Mouse (Mus musculus) embryo, embryonic 11.5 days (tissue): ENCODE results near the gene Cst3.
A peak's percentile ranks its signal among the peaks of the same experiment; 100 is the strongest.

Experiments used
- DNase-seq: peaks from one replicate; pipeline ENCODE4 v3.0.0-alpha.2; 2012; ENCODE audit warnings: low read depth, low spot score

Cst3 gene

DNA sequence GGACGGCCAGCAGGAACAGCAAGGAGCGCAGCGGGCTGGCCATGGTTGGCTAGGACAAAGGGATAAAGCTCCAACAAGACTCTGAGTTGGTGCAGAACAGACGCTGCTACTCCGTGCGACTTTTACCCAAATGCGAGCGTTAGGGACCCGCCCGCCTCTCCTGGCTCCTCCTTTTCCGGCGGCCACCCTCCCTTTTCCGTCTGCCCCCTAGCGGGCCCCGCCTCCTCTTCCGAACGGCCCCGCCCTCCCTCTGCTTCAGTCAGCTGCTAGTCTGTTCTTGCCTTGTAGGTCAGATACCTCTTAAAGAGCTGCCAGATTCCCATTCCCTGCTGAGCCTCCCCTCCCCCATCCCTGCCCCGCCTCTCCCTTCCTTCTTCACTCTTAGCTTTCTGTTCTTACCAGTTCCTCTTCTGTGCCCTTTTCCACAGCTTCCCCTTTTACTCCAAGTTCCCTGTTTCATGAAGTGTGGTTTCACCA is at the start of gene Cst3:
Cst3 (minus strand) TSS at position 358 of the 477 bp plus-strand sequence.
- peak; percentile 73 for DNase-seq

DNA sequence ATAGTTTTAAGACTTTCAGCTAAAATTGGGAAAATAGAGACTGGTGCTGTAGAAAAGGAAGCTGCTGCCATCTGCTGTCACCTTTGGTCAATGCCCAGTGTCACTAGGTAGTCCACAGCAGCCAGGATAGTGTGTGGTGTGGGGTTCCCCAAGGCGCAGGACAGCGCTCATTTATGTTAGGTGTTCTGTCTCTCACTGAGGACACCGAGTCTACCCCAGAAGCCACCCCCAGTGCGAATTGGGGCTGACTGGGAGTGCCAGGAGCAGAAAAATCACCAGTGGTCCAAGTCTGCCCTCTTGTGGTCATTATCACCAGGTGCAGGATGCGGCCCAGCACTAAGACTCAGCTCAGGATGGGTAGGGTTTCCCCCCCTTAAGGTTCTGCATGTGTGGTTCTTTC is 26.8 kb upstream of the Cst3 start:
- DNase-seq = no peak

DNA sequence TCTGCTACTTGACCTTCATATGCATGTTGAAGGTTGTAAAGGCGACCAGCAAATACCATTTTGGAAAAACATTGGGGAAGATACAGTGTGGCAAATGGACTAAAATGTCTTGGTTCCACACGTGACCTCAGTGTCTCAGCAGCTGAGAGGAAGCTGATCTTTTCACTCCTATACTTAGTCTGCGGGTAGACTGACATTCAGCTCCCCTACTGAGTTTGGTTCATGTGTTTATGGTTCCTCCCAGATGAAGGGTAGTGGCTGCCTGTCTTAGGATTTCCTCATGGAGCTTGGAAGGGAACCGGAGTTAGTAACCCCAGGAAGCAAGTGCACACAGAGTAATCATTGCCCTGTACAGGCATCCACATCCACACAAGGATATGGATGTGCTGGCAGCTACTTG is 24.8 kb upstream of the Cst3 start:
- DNase-seq = no peak

DNA sequence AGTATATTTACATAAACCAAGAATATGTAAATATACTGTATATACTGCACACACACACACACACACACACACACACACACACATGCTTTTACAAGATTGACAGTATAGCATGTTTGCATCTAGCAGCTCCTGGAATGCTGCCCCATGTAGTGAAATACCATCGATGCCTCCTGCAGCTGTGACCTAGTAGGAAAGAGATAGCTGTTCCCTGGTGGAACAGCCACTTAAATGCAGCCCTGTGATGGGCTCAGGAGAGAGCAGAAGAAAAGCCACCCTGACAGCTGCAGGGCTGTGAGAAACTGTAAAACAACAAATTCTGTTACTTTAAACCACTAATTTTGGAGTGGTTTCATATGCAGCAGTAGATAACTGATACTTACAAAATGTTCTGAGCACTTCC is 20.7 kb upstream of the Cst3 start:
- no peak for DNase-seq

DNA sequence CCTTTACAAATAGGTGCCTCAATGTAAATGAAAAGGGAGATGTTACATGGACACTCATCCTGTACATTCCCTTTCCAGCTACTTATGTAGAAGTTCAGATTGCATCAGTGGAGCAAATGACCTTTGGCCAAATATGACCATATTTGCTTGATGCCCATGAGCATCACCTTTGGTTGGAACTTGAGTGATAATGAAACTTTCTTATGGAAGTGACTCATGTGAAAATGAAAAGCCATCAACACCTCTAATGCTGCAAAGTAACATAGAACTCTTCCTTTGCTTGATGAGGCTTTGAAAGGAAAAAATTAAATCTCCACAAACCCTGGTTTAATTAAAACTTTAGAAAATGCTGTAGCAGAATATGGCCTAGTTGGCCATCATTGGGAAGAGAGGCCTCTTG is 17.6 kb upstream of the Cst3 start:
- DNase-seq = no peak

DNA sequence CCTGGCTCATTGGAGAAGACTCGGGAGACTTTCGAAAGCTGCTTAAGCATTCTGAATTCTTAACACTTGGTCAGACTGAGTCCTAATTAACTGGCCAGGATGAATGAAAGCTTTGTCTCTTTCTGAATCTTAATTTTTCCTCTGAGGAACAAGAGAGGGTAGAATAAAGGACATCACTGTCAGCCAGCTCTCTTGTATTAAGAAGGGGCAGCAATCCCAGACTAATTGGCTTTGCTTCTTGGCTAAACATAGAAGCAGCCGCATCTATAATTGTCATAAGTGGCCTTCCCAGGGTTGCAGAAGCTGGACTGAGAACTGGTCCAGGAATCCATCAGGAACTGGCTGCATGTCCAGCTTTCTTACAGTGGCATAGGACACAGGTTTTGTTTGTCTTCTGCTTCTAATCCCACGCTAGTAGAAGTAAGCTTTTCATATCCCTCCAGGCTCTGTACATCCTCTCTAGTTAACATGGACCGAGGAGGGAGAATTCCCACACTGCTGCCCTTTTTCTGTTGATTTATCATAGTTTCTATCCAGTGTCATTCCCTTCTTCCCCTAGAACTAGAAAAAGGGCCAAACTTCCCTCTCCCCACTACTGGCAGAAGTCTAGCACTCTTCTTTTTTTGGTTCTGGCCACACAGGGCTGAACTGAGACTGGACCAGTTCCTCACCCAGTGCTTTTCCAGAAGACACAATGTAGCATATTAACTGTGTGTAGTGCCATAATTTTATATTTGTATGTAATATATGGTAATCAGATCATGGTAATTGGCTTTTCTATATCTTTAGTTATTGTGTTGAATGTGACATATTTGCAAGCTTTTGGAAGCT is 14.7 kb upstream of the Cst3 start:
- no peak for DNase-seq

DNA sequence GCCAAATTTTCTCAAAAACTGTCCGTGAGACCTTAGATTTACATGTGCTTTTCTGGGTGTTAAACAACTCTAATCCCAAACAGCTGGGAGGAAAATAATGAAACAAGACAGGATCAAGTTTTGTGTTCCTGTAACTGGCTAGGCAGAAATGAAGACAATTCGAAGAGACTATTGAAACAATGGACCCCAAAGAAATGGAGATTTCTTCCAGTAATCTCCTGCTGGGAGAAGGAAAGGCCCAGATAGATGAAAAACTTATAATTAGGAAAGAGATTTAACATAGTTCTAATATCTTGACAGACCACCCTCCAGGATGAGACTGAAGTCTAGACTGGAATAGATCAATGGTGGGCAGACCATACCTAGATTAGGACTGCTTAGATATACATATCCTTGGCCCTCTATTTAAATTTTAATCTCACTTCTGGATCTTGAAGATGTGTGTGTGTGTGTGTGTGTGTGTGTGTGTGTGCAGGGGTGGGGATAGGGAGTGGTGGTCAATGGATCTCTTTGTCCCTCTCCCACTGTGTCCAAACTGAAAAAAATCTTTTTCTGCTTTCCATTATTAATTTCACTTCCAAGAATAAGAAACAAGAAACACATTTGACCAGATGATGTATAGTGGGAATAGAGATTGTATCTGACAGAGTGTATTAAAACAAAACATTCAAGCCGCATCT is 14.0 kb upstream of the Cst3 start:
- no peak for DNase-seq

DNA sequence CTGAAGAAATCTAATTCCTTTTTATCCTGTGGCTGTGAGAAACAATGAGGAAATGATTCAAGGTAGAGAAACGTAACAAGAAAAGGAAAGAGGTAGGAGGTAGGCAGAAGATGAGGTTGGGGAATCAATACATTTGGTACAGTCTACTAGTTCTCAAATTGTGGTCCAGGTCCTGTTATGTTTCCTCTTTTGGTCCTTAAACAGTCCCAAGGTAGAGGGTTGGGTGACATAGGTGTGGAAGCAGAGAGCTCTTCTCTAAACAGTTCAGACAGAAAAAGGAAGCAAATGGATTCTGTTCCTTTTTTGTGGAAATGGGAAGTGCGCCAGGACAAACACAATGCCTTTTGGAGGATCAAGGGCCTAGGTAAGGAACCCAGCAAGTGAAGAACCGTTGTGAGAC is 13.4 kb upstream of the Cst3 start:
- DNase-seq = no peak

DNA sequence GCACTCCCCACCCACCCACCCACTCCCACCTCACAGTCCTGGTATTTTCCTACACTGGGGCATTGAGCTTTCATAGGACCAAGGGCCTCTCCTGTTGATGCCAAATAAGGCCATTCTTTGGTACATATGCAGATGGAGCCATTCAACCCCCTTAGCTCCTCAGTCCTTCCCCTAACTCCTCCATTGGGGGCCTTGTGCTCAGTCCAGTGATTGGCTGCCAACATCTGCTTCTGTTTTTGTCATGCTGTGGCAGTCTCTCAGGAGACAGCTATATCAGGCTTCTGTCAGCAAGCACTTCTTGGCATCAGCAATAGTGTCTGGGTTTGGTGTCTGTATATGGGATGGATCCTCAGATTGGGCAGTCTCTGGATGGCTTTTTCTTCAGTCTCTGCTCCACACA is 9.2 kb upstream of the Cst3 start:
- DNase-seq = no peak

DNA sequence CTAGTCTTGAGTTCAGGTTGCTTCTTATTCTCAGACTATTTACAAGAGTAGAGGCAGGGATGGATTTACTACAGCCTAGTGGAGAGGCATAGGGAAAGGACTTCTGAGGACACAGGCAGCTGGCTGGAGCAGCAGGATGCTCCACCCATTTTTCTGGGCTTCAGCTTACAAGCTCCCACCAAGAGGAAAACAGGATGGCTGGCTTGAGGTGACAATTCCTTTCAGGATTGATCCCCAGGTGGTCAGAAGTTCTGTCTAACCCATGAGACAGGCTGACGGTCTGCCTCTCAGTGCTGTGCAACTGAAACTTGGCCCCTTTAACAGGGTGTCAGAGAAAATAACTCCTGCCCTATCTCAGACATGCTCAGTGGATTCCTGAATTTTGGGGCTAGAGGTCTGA is 3.7 kb upstream of the Cst3 start:
- no peak for DNase-seq

DNA sequence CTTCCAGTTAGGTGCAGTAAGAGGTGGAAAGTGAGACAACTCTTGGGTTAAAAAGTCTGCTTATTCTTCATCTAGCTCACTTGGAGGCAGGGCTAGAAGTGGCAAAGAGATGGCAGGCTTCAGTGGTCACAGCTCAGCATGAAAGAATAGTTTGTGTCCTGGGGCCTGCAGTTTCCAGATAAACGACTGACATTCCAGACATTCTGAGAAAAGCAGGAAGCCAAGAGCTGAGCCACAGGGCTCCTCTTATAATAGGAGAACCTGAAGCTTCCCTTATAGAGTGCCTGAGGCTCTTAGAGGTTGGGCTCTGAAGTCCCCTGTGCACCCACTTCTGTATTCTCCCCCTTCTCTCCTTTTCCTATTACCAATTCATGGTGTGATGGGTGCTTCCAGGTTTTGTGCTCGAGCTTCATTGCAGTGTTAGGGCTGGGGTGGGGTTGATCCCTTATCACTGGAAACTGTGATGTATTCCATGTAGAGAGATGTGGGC is 3.2 kb upstream of the Cst3 start:
- no peak for DNase-seq

DNA sequence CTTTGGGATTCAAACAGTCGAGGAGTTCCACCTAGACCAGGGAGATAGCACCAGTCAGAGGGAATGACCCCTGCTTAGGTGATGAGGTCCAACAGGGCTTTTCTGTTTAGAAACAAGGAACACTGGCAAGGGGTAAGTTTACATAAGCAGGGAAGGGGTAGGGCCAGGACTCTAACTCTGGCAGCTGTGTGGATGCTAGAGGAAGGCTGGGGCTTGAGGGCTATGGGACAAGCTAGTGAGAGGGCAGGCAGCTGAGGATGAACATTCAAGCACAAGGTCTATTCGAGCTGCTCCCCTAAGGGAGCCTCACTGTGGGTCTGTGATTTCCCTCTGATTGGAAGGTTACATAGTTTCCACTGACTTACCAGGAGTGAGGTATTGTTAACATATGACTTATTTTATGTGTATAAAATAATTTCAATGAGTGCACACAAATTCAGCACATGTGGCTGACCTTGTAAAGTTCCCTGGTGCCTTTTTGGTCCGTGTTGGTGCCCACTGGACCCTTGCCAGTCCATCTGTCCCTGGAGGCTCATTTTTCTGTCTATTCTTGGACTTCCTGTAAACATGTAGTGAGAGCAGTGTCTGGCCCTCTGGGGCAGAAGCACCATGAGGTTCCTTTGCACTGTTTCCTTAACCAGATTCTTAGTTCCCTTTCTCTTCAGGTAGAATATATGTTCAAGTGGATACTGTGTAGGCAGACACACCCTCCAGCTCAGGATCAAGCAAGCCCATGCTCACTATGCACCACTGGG is 1.7 kb upstream of the Cst3 start:
- no peak for DNase-seq

DNA sequence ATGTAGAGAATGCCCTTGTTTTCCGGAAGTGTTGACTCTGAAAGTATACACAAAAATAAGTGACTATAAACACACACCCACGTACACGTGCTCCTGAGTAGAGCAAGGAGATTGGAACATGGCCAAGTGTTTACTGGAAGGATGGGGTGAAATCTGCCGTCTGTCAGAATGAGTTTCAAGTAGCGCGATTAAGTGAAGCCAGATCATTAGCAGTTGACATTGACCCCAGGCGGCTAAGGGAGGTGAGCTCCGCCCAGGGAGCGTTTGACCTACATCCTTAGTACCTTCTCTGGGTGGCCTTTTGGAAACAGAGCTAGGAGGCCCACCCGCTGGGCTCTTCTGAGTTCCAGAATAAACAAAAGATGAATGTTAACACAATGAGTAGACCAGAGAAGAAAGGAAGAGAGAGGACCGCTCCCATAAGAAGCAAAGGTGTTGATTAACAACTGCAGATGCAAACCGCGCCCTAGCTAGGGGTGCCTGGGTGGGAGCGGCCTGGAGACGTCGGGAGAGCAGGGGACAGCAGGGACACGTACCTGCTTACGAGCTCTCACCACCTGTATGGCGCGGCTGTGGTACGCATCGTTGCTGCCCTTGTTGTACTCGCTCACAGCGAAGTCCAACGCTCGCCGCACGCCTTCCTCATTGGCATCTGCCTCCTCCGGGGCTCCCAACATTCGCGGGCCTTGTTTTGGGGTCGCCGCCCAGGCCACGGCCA is 716 bp downstream of the Cst3 start:
- no peak for DNase-seq

DNA sequence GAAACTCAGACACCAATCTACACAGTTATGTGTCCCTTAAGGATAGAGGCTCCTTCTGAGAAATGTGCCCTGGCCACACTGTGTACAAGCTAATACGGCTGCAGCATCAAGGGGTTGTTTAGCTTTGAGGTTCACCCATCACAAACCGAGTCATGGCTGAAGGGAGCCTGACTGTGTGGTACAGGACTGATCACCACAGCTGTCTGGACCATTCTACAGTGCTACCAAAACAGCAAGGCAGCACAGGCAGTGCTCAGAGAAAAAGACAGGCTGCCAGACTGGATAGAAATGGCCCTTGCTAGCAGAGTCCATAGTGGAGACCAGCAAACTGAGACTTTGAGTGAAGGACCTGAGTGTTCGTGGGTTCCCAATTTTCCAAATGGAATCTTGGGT is 1.3 kb downstream of the Cst3 start:
- DNase-seq = no peak

DNA sequence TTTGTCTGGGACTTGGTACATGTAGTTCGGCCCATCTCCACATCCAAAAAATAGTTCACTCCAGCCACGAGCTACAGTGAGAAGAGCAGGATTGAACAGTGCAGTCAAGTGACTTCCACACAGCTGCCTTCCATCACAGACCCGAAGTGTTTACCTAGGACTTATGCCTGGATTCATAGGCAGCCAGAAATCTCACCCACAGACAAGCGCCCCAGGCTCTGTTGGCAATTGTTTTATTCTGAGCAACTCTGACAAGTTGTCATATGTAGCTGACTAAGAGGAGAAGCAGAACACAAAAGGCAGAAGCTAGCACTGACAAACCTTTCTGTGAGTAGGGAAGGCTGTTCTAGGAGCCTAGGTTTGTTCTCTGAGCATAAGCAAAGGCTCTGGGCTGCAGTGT is 2.6 kb downstream of the Cst3 start:
- no peak for DNase-seq

DNA sequence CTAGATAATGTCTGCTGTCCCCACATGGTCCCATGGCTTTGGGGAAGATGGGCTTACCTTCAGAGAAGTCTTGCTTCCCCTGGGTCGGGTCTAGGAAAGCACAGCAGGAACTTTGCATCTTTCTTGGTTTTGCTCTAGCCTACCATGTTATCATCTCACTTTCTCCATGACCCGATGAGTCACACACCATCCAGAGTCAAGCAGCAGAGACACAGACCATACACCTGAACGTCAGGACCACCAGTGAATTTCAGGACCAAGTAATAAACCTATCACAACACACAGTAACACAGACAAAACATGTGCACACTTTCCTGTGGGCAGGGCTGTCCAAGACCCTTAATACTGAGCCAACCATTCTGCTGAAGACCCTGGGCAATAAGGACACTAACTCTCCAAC is 5.0 kb downstream of the Cst3 start:
- no peak for DNase-seq

DNA sequence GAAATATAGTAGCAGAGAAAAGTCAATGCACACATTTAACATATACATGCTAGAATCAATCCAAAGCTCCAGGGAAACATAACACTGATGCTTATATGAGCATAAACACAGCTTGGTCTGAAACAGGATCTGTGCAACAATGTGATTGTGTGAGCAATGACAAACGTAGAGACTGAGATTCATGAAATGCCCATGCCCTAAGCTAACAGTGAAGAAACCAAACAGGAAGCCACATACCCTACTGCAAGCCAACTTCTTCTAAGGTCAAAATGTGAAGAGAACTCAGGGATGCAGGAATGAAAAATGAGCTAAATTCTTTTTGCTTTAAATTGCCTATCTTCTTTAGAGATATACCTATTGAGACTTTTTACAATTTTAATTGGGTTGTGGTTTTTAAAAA is 6.5 kb downstream of the Cst3 start:
- DNase-seq = no peak

DNA sequence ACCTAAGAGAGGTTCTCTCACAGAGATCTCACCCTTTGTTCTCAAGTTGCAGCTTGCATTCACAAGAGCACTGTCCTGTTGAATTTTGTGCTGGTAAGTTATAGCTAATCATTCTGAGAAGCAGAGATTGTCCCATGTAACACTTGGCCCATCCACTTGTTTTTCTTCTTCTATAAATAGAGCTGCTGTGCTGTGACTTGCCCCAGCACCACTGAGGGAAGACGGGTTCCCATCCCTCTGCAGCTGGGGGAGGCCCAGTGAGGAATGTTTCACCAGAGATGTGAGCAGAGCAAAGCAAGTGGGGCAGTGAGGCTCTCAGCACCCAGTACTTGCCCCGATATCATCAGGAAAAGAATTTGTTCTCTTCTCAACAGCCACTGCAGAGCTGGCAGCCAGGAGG is 10.5 kb downstream of the Cst3 start, which contains the start of gene 9230104L09Rik:
9230104L09Rik (minus strand) TSS at position 73 of the 400 bp plus-strand sequence.
- no peak for DNase-seq

DNA sequence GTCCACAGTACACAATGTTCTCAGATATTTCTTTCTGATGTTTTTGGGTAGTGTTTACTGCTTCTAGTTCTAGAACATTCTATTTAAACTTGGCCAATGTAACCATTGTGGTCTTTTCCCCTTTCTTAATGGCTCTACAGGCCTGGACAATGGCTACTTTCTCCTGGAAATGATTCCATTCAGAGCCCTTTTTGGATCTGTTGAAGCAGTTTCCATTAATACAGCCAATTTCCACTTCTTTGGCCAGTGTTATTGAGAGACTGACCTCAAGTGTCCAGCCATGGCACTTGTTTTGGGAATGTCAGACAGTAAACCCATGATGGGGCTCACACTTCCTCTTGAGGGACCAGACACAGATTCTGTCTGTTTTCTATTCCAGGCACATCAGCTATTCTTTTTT is 13.8 kb downstream of the Cst3 start:
- DNase-seq = no peak

DNA sequence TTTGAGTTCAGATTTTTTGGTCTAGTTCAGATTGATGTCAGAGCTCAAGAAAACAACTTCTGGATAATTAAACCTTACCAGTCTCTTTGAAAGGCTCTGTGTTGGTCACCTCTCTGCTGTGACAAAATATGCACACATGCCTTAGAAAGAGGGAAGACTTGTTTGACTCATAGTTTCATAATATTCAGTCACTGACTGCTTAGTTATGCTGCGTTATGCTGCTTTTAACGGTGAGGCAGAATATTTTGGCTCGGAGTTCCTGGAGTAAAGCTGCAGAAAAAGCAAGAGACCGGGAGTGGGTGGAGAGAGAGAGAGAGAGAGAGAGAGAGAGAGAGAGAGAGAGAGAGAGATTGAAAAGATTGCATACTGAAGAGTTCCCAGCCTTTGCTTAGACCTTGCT is 14.5 kb downstream of the Cst3 start:
- no peak for DNase-seq

DNA sequence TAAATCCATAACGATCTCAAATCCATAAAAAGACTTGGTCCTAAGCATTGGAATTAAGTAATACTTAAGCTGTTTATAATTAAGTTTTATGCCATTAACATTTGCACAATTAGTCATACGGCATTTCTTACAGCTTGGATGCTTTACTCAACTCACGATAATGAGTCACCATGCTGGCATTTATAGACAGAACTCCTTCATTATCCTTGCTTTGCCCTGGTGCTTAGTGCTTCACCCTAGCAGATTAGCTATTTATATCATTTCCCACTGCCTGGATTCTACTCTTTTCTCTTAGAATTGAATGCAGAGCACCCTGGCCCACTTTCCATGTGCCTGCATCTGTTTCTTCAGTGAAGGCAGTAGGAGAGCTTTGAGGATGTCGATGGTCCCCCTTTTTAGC is 18.0 kb downstream of the Cst3 start:
- DNase-seq = no peak
